Mouse (Mus musculus) forebrain, embryonic 11.5 days (tissue): ENCODE measurements around the gene Odf3. TPM values are rescaled to one million over a fixed set of nuclear protein-coding genes. Genes with fewer than 3 reads are reported as not detected.

ENCODE experiments used
- ATAC-seq: fragments of 200-750 bp; cut with Nextera tagmentation; replicated peaks from 2 replicates; pipeline ENCODE4 v1.8.0; 2017; ENCODE audit warnings: moderate TSS enrichment; ENCODE audit not compliant: low FRiP score
- DNase-seq: peaks from one replicate; pipeline ENCODE4 v3.0.0-alpha.2; 2017; ENCODE audit warnings: low spot score
- H3K27ac ChIP-seq: fragments of 300-500 bp; sonication (generic); 2 replicates; pipeline ENCODE4 v1.5.1; 2014; ENCODE audit warnings: low read depth, low read length
- H3K27me3 ChIP-seq: fragments of 300-500 bp; sonication (generic); 2 replicates; pipeline ENCODE4 v1.6.1; 2014; ENCODE audit warnings: mild to moderate bottlenecking, low read length, mixed read lengths; ENCODE audit not compliant: control insufficient read depth, insufficient read depth
- H3K36me3 ChIP-seq: fragments of 300-500 bp; sonication (generic); 2 replicates; pipeline ENCODE4 v1.6.1; 2014; ENCODE audit warnings: mild to moderate bottlenecking, low read length, moderate library complexity, mixed read lengths; ENCODE audit not compliant: control insufficient read depth, insufficient read depth
- H3K4me1 ChIP-seq: fragments of 300-500 bp; sonication (generic); replicated peaks from 2 replicates; pipeline ENCODE4 v1.6.1; 2014; ENCODE audit warnings: low read length, mixed read lengths; ENCODE audit not compliant: control insufficient read depth, insufficient read depth
- H3K4me2 ChIP-seq: fragments of 300-500 bp; sonication (generic); 2 replicates; pipeline ENCODE4 v1.6.1; 2014; ENCODE audit warnings: low read depth, mild to moderate bottlenecking, low read length, moderate library complexity, mixed read lengths; ENCODE audit not compliant: severe bottlenecking
- H3K4me3 ChIP-seq: fragments of 300-500 bp; sonication (generic); 2 replicates; pipeline ENCODE4 v1.5.1; 2014; ENCODE audit warnings: low read depth, low read length
- H3K9ac ChIP-seq: fragments of 300-500 bp; sonication (generic); 2 replicates; pipeline ENCODE4 v1.6.1; 2014; ENCODE audit warnings: low read length
- H3K9me3 ChIP-seq: fragments of 300-500 bp; sonication (generic); 2 replicates; pipeline ENCODE4 v1.6.1; 2016; ENCODE audit warnings: low read length, mixed read lengths; ENCODE audit not compliant: control insufficient read depth
- WGBS: fragments of 180-500 bp; shearing (Covaris S2); extraction: QIAGEN DNeasy Blood & Tissue Kit; methylation state at CpG from one replicate; pipeline ENCODE4 v1.1.7; 2014; 5-methylcytosine and 5-hydroxymethylcytosine counted together
- polyA plus RNA-seq: library from polyadenylated mRNA; unstranded; fragments of >200 nt; fragmentation: Nextera tagmentation; extraction: Ambion mirVana; gene quantifications from 2 replicates; pipeline ENCODE4 v1.2.1, GENCODE M21; 2014

Odf3 gene
- polyA plus RNA-seq, 1 experiment from 2014 or later: not detected

DNA sequence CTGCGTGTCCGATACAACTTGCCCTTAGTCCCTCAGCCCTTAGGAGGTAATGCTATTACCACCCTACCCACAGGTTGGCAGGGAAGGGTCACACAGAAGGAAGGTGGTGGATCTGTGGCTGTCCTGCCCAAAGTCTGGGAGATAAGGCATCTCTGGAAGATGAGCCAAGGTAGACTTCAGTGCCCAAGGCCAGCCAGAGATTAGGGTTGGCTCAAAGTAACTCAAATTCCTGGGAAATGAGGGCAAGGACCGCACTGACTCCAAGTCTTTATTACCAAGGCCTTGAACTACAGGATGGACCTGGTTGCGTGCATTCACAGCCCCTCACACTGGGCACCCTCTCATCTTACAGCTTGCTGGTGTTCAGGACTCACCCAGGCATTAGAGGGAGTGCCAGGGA, 4.3 kb downstream of the Odf3 start:
- DNase-seq (no peak), ATAC-seq (no peak)
- peaks cover 5% of the 10 kb centered on the region; the same call in 1 of the 2 replicates for H3K36me3 ChIP-seq
- no peak overlapping the region for H3K27ac ChIP-seq
- H3K4me1 ChIP-seq: peaks cover 7% of the 10 kb centered on the region; the same call in 1 of the 2 replicates
- H3K4me2 ChIP-seq: no peak overlapping the region
- H3K4me3 ChIP-seq: no peak overlapping the region
- H3K9me3 ChIP-seq: no peaks in the 10 kb centered on the region
- no peaks in the 10 kb centered on the region for H3K27me3 ChIP-seq
- 95% methylated on average over 4 of the region's 4 CpGs for WGBS
- H3K9ac ChIP-seq: no peak overlapping the region

DNA sequence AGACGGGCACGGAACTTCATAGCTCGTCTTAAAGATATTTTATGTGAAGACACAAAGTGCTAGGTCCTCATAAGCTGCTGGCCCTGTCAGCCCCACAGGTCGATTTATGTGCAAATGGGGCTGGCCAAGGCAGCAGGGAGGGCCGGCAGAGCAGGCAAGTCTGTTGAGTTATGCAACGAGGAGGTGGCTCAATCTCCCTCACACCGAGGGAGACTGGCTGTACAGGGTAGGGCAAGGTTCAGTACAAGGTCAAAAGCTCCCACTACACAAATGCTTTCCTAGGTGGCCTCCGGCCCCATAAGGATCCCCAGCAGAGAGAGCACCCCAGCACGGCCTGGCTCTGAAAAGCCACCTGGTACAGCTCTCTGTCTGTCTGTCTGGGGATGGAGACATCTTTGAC, 5.8 kb downstream of the Odf3 start:
- no peak overlapping the region for H3K4me2 ChIP-seq
- WGBS: 91% methylated on average over 9 of the region's 9 CpGs
- no peak for DNase-seq
- H3K36me3 ChIP-seq: peaks cover 5% of the 10 kb centered on the region; the same call in 1 of the 2 replicates
- H3K9me3 ChIP-seq: no peaks in the 10 kb centered on the region
- no peak for ATAC-seq
- no peaks in the 10 kb centered on the region for H3K27me3 ChIP-seq
- no peak overlapping the region for H3K9ac ChIP-seq
- H3K4me1 ChIP-seq: peaks cover 13% of the 10 kb centered on the region
- no peak overlapping the region for H3K4me3 ChIP-seq
- no peak overlapping the region for H3K27ac ChIP-seq

GRCm38 (mm10) chr7:140854483-140854882, 6.9 kb downstream of the Odf3 start:
- Histone ChIP-seq H3K27me3 (no peaks in the 10 kb centered on the region), H3K4me2 (no peak overlapping the region), H3K9ac (no peak overlapping the region), H3K9me3 (no peaks in the 10 kb centered on the region), H3K27ac (no peak overlapping the region), H3K4me3 (no peak overlapping the region), H3K4me1 (peaks cover 15% of the 10 kb centered on the region), H3K36me3 (peaks cover 5% of the 10 kb centered on the region)
- WGBS: 95% methylated on average over 18 of the region's 18 CpGs
- no peak for ATAC-seq
- DNase-seq: peak; percentile 44

DNA sequence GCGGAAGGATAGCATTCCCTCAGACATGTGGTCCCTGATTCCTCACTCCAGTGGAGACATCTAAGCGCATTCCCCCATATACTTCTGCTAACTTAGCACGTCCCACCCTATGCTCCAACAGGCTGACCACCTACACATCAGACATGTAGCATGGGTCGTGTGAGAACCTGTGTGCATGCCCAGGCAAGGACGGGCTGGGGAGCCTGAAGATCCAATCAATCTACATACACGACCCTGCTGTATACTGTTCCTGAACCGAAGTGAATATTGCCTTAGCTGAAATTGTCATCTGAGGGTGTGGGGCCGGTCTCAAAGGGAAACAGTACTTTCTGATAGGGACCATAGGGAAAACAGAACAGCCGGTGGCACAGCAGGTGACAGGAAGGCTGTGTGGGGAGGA, 7.6 kb downstream of the Odf3 start:
- Histone ChIP-seq H3K4me1 (peaks cover 15% of the 10 kb centered on the region), H3K27me3 (no peaks in the 10 kb centered on the region), H3K9me3 (no peaks in the 10 kb centered on the region), H3K36me3 (peaks cover 5% of the 10 kb centered on the region), H3K4me2 (peak overlapping the region; percentile 98), H3K9ac (peak overlapping the region; percentile 87; the same call in 1 of the 2 replicates), H3K4me3 (peak overlapping the region; percentile 79), H3K27ac (no peak overlapping the region)
- ATAC-seq (no peak), DNase-seq (no peak)
- WGBS: 80% methylated on average over 9 of the region's 9 CpGs

DNA sequence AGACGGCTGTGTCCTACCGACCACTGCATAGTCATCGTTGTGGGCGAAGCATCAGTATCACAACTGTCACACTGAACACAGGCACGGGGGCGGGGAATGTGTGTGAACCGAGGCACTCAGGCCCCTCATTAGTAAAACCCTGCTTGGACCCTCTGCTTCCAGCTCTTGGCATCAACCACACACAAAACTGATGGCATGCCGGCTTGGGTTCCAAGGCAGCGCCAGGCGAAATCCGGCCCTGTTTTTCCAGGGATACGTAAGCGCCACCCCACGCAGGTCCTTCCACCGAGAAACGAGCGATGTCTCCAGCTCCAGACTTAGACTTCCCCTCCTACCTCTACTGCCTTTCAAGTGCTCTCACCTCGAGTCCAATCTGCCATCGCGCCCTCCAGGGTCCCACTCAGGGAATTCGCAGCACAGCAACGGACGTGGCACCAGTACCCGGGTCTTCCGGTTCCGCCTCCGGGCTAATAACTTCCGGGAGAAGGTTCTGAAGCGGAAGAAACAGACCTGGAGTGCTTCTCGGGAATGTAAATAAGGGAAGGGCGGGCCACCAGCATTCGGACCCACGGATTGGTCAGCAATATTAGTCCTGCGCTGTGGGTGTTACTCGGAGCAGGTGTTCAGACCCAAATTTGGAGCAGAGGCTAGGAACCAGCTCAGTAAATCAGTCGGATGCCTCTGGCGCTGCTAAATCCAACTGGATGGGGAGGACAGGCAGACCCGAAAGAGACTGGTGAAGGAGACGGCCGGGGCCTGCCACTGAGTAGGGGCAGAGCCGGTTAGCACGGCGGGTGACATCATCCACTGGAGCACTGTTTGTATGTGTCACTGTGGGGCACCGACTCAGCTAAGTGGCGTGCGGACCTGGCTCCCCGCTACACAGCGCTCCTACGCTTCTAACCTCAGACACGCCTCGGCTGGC, 8.5 kb downstream of the Odf3 start, which contains the start of gene Gm45785:
TSS of gene Gm45785 (minus strand) at position 472 of the 925 bp plus-strand sequence.
- Histone ChIP-seq H3K4me1 (peaks cover 15% of the 10 kb centered on the region), H3K9me3 (no peaks in the 10 kb centered on the region), H3K27me3 (no peaks in the 10 kb centered on the region), H3K4me3 (peak within 1 kb of the TSS; percentile 79), H3K9ac (peak within 1 kb of the TSS; percentile 87), H3K36me3 (peaks cover 5% of the 10 kb centered on the region), H3K4me2 (peak within 1 kb of the TSS; percentile 98), H3K27ac (peak within 1 kb of the TSS; percentile 82)
- WGBS: 2% methylated on average over 51 of the region's 51 CpGs
- DNase-seq: peak; percentile 89
- ATAC-seq: peak; percentile 83

- ATAC-seq (peak; percentile 76), DNase-seq (peak; percentile 90)
- Histone ChIP-seq H3K27me3 (no peaks in the 10 kb centered on the region), H3K4me1 (peaks cover 15% of the 10 kb centered on the region), H3K4me3 (peak within 1 kb of the TSS; percentile 79), H3K27ac (peak within 1 kb of the TSS; percentile 82), H3K36me3 (peaks cover 5% of the 10 kb centered on the region), H3K9me3 (no peaks in the 10 kb centered on the region), H3K4me2 (peak within 1 kb of the TSS; percentile 98), H3K9ac (peak within 1 kb of the TSS; percentile 87)
- under 1% methylated on average over 50 of the region's 50 CpGs for WGBS
These were observed 9.4 kb downstream of the Odf3 start, which contains the start of gene Ric8a for GRCm38 (mm10) chr7:140856785-140857549. Gene Ric8a, plus strand, starts transcription at chr7:140856957.

DNA sequence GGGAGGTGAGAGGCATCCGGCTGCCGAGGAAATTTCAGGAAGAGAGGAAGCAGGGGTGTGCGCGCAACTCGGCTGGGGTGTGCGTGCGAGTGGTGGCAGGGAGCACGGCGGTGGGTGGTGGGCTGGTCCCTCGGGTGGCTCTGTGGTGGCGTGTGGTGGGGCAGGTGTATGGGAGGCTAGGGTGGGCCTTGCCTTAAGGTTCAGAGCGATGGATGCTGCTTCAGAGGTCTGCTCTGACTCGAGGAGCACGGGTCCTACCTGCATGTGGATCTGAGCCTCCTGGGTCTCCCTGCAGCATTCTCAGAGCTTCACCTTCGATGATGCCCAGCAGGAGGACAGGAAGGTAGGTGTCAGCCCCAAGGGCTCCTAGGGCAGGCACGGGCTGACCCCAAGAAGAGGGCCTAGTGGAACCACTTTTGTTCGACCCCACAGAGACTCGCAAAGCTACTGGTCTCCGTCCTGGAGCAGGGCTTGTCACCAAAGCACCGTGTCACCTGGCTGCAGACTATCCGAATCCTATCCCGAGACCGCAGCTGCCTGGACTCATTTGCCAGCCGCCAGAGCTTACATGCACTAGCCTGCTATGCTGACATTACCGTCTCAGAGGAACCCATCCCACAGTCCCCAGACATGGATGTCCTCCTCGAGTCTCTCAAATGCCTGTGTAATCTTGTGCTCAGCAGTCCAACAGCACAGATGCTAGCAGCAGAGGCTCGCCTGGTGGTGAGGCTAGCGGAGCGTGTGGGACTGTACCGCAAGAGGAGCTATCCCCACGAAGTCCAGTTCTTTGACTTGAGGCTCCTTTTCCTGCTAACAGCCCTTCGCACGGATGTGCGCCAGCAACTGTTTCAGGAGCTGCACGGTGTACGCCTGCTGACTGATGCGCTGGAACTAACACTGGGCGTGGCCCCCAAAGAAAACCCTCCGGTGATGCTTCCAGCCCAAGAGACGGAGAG, 10.2 kb downstream of the Odf3 start, which contains the start of gene Bet1l:
TSS of gene Bet1l (minus strand) at position 28 of the 956 bp plus-strand sequence.
- ATAC-seq (peak; percentile 34), DNase-seq (peak; percentile 53)
- peak within 1 kb of the TSS; percentile 82 for H3K27ac ChIP-seq
- peaks cover 15% of the 10 kb centered on the region for H3K4me1 ChIP-seq
- H3K4me2 ChIP-seq: peak within 1 kb of the TSS; percentile 98
- no peaks in the 10 kb centered on the region for H3K9me3 ChIP-seq
- 41% methylated on average over 40 of the region's 40 CpGs for WGBS
- peak within 1 kb of the TSS; percentile 87 for H3K9ac ChIP-seq
- H3K36me3 ChIP-seq: peaks cover 7% of the 10 kb centered on the region
- H3K27me3 ChIP-seq: no peaks in the 10 kb centered on the region
- peak within 1 kb of the TSS; percentile 79 for H3K4me3 ChIP-seq
